Mouse (Mus musculus) erythroblast, adult 5-6 weeks (primary cell): Measurements from ENCODE around the gene Rab13. TPM values are rescaled to one million over a fixed set of nuclear protein-coding genes. Genes with fewer than 3 reads are reported as not detected.
"Not testable (repeated sequence)": the region's sequence is repeated elsewhere in the genome, so short reads cannot be mapped to it uniquely, and the experiment has no call there.

ENCODE experiments used
- ATAC-seq: replicated peaks from 2 replicates; pipeline ENCODE4 v1.8.0; 2016; ENCODE audit warnings: moderate number of reproducible peaks, mild to moderate bottlenecking, moderate TSS enrichment, inconsistent platforms; ENCODE audit not compliant: poor library complexity, low FRiP score, severe bottlenecking
- total RNA-seq, 2 experiments: library from RNA; stranded (forward) in 1 of 2; stranded (reverse) in 1 of 2; fragments of 150-400 nt in 1 of 2; fragments of 200-764, 138-1000 nt in 1 of 2; gene quantifications; 2 replicates each; pipeline versions ENCODE4 v1.2.3 to v1.2.4; 2015 to 2017; ENCODE audit warnings: low replicate concordance in 2 of 2

Gene Rab13
- total RNA-seq, 2 experiments from 2014 or later = 0.77 TPM; not detected in 1

DNA sequence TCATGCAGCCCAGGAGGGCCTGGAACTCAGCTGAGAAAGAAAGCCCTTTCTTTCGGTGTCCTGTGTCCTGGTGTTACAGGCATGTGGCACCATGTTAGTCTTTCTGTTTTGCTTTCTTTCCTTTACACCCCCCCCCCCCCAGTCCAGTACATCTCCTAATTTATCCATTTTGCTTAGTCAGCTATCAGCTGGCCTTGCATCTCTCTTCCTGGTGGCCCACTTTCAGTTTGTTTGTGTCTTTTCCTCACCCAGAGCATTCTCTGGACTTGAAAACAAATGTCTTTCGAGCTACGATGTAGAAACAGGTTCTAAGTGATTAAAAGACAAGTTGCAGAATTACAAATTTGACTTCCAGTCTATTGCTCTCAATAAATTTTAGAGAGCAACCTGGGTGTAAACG, 9.0 kb downstream of the Rab13 start:
- no peak for ATAC-seq

- ATAC-seq = no peak
Measured at GRCm38 (mm10) chr3:90222941-90223340, 9.4 kb downstream of the Rab13 start.

DNA sequence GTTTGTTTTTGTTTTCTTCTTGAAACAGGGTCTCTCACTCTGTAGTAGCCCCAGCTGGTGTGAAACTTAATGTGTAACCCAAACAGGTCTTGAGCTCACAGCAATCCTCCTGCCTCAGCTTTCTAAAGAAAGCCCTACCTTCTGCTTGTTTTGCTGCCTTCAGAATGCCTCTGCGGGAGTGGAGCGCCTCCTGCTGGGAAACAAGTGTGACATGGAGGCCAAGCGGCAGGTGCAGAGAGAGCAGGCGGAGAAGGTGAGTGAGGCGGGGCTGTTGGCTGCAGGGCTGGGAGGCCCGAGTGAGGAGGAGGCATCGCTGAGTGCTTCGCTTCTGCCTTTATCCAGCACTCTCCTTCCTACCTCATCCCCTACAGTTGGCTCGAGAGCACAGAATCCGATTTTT, 10.8 kb downstream of the Rab13 start:
- no peak for ATAC-seq

DNA sequence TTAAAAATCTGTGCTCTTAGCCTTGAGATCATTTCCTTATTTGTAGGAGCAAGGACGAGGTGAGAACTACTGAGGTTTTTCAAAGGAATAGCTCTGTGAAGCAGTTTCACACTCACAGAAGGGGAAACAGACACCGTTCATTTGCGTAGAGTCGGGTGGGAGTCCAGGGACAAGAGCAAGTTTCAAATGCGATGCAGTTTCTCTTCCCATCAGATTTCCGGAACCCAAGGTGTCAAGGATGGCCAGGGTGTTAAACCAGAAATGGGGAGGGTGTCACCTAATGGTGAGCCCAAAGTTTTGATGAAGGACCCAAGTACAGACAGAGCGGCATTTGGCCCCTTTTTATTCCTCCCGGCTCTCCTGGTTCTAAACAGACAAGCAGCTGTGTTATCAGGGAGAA, 17.6 kb downstream of the Rab13 start:
- ATAC-seq = no peak

GRCm38 (mm10) chr3:90231507-90232333, 18.2 kb downstream of the Rab13 start, which contains the start of gene Jtb:
Jtb (plus strand) TSS chr3:90231597.
- ATAC-seq = peak; percentile 93

GRCm38 (mm10) chr3:90241251-90241650, 27.8 kb downstream of the Rab13 start:
- no peak for ATAC-seq

GRCm38 (mm10) chr3:90241669-90242358, 28.3 kb downstream of the Rab13 start:
- no peak for ATAC-seq

GRCm38 (mm10) chr3:90242984-90243775, 29.7 kb downstream of the Rab13 start, which contains the start of gene Creb3l4:
Creb3l4 (minus strand) TSS chr3:90243512.
- ATAC-seq = no peak

DNA sequence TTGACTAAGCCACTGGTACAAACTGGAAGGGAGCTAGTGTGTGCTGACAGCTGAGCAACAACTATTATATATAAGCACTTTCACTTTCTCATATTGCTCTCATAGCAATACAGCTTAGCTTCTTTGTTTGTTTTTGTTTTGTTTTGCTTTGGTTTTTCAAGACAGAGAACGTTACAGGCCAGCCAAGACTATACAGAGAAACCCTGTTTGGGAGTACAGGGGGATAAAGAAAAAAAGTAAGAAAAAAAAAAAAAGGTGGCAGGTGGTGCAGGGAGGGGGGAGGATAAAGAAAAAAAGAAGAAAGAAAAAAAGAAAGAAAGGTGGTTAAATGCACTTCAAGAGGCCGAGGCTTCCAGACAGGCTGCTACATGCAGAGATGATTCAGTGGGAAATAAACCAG, 31.9 kb downstream of the Rab13 start:
- ATAC-seq = no peak

GRCm38 (mm10) chr3:90247630-90247959, 34.1 kb downstream of the Rab13 start:
- ATAC-seq = peak; percentile 60

- ATAC-seq = peak; percentile 93
Measured at GRCm38 (mm10) chr3:90247960-90248745, 34.7 kb downstream of the Rab13 start, which contains the start of gene Slc39a1. Slc39a1 (plus strand) TSS chr3:90248172.

DNA sequence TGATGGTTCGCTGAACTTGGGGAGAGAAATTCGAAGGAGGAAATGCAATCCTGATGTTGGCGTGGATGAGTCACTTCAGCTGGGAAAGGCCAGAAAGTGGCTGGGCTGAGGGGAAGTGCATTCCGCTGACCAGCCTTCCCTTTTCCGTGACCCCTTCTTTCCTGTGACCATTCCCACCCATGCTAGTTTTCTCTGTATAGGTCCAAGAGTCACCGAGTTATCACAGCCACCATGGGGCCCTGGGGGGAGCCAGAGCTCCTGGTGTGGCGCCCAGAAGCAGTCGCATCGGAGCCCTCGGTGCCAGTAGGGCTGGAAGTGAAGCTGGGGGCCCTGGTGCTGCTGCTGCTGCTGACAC, 35.2 kb downstream of the Rab13 start:
- peak; percentile 19; the same call in 1 of the 2 replicates for ATAC-seq

- no peak for ATAC-seq
Measured at GRCm38 (mm10) chr3:90250791-90251190, 37.3 kb downstream of the Rab13 start.

DNA sequence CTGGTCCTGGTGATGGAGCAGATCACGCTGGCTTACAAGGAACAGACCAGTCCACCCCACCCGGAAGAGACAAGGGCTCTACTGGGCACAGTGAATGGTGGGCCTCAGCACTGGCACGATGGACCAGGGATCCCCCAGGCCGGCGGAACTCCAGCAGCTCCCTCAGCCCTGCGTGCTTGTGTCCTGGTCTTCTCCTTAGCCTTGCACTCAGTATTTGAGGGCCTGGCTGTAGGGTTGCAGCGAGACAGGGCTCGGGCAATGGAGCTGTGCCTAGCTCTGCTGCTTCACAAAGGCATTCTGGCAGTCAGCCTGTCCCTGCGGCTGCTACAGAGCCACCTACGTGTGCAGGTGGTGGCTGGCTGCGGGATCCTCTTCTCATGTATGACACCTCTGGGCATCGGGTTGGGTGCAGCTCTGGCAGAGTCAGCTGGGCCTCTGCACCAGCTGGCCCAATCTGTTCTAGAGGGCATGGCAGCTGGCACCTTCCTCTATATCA, 38.3 kb downstream of the Rab13 start:
- not testable (repeated sequence) for ATAC-seq

DNA sequence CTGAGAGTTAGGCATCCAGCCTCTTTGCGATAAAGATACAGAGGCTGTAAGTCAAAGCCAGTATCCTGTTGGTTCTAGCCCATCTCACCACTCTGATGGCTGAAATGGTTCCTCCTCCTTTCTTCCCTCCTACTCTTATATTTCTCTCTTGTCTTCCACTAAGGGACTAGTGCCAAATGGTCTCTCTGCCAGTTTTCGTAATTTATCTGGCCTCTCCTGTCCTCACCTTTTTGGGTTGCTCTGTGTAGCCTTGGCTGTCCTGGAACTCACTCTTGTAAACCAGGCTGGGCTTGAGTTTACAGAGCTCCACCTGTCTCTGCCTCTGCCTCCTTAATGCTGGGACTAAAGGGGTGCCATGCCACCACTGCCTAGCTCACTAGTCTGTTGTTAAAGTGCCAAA, 39.2 kb downstream of the Rab13 start:
- not testable (repeated sequence) for ATAC-seq

- ATAC-seq = not testable (repeated sequence)
Measured at GRCm38 (mm10) chr3:90253174-90253573, 39.7 kb downstream of the Rab13 start.

GRCm38 (mm10) chr3:90253653-90254418, 40.3 kb downstream of the Rab13 start, which contains the start of gene Crtc2:
Crtc2 (plus strand) TSS chr3:90254163.
- ATAC-seq = peak; percentile 98

DNA sequence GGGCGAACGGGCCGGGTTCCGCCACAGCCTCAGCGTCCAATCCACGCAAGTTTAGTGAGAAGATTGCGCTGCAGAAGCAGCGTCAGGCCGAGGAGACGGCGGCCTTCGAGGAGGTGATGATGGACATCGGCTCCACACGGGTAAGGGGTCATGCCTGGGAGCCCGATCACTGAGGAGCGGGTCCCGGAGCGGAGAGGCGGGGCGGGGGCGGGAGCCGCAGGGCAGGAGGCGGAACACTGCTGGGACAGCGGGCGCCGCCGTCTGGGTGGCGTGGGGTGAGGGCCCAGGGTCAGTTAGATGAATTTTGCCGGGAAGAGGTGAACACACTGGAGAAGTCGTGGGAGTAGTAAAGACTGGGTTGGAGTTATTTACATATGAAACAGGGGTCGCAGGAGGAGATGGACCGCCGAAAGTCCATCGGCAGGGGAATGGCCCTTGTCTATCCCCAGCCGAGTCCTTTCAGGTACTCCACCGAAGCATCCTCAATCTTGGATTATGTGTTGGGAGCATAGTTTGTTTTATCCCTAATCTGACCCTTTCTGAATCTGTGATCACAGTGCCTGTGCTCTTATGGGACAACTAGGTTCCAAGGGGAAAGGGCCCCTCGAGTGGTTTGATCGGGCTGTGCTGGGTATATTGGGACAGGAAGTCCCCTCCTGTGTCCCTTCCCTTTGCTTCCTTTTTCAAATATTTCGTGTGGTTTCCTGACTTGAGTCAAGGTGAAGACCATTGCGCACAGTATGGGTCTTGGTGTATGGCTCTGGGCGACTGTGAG, 41.1 kb downstream of the Rab13 start:
- ATAC-seq = peak; percentile 59
